Mouse (Mus musculus) olfactory bulb, adult 2 months (tissue): ENCODE data around the gene Ipo11. TPM values are rescaled to one million over a fixed set of nuclear protein-coding genes. Genes with fewer than 3 reads are reported as not detected.

Experiments used
- H3K27ac ChIP-seq: fragments of 200-500 bp; 2 replicates; pipeline ENCODE4 v1.5.1; 2012; ENCODE audit warnings: low read depth, low read length; ENCODE audit not compliant: insufficient read depth
- H3K4me1 ChIP-seq: fragments of 200-500 bp; 2 replicates; pipeline ENCODE4 v1.6.1; 2012; ENCODE audit warnings: low read length; ENCODE audit not compliant: control insufficient read depth, insufficient read depth
- H3K4me3 ChIP-seq: fragments of 200-500 bp; 2 replicates; pipeline ENCODE4 v1.5.1; 2012; ENCODE audit warnings: mild to moderate bottlenecking, low read depth, low read length, moderate library complexity; ENCODE audit not compliant: insufficient read depth
- CTCF ChIP-seq: fragments of 200-500 bp; IDR thresholded peaks from 2 replicates; pipeline ENCODE4 v1.5.1; 2012; ENCODE audit warnings: low read depth, mild to moderate bottlenecking, low read length, moderate library complexity; ENCODE audit not compliant: insufficient read depth
- POLR2A ChIP-seq: fragments of 200-500 bp; IDR thresholded peaks from 2 replicates; pipeline ENCODE4 v1.6.1; 2012; ENCODE audit warnings: mild to moderate bottlenecking, low read depth, low read length, moderate library complexity; ENCODE audit not compliant: insufficient read depth
- WGBS: fragments of 180-500 bp; shearing (Covaris S2); methylation state at CpG from one replicate; pipeline ENCODE4 v1.1.7; 2018; 5-methylcytosine and 5-hydroxymethylcytosine counted together
- polyA plus RNA-seq: library from polyadenylated mRNA; stranded (reverse); fragments of >200 nt; gene quantifications from 2 replicates; pipeline ENCODE4 v1.2.4, GENCODE M21; 2012; ENCODE audit warnings: low replicate concordance; ENCODE audit not compliant: missing spikeins, insufficient read depth, insufficient read length

The Ipo11 gene
- polyA plus RNA-seq, 1 experiment, result not detected

DNA sequence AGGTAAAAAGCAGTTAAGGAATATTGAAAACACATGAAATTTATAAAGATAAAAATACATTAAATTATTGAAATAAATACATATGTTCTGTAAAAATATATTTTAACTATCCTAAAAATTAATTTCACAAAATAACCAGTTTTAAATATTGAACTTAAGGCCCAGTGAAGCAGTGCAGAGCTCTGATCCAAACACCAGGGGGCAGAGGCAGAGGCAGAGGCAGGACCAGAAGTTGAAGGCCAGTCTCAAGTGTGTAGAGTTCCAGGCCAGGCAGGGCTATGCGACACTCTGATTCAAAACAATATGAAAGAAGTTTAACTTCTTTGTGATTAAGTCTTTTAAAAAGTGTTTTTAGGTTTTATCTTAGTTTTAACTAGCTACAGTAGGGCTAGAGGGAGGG, 60.5 kb downstream of the Ipo11 start:
- no peak overlapping the region for H3K4me3 ChIP-seq
- no peaks in the 10 kb centered on the region for H3K4me1 ChIP-seq
- TF ChIP-seq CTCF, result no peak
- no peak for TF ChIP-seq POLR2A
- no peak overlapping the region for H3K27ac ChIP-seq
- 80% methylated on average over 1 of the region's 1 CpGs for WGBS

DNA sequence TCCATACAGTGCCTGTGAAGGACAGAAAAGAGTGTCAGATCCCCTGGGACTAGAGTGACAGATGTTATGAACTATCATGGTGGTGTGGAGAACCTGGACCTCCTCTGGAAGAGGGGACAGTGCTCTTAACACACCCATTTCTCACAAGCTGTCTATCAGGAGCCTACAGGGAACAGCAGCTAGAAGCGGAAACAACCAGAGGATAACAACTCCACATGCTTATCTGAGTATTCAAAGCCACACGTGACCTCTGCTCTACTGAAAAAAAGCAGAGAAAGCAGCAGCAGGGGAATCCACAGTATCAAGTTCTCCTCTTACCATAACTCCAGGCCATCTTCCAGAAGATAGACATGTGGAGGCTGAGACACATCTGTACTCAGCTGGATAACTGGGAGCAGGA, 71.2 kb downstream of the Ipo11 start:
- no peak overlapping the region for H3K27ac ChIP-seq
- H3K4me1 ChIP-seq, result no peaks in the 10 kb centered on the region
- TF ChIP-seq CTCF (no peak), POLR2A (no peak)
- WGBS, result 96% methylated on average over 2 of the region's 2 CpGs
- no peak overlapping the region for H3K4me3 ChIP-seq

DNA sequence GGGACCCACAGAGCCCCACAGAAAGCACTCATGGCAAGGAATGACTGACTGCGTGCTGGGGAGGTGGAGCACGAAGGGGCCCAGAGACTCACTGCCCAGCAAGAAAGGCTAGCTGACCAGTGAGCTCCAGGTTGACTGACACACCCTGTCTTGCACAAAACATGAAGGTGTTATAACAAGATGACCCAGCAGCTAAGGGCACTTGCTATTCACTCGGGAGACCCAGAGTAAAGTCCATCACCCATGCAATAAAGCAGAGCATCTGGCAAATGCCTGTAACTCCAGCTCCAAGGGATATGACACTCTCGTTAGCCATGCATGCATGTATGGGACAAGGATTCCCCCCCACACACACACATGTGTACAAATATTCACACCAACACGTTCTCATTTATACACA, 78.0 kb downstream of the Ipo11 start:
- Histone ChIP-seq H3K4me1 (no peaks in the 10 kb centered on the region), H3K4me3 (no peak overlapping the region), H3K27ac (no peak overlapping the region)
- WGBS, result 95% methylated on average over 5 of the region's 5 CpGs
- TF ChIP-seq POLR2A (no peak), CTCF (no peak)

DNA sequence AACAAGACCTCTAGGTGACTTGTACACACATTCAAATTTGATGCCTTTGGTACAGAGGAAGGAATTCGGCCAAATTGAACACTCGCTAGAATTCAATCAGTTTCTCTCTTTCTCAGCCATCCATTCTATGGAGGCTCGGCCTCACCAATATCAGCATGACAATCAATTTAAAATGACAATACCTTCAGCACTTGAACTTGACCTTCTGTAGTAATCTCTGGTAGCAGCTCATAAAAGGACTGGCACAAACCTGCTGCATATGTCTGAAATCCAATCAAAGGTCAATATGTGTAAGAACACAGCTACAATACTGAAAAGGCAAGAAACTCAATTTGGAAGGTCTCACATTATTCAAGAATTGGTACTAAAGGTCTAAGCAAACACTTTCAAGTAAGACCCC, 80.2 kb downstream of the Ipo11 start:
- Histone ChIP-seq H3K4me1 (no peaks in the 10 kb centered on the region), H3K4me3 (no peak overlapping the region), H3K27ac (no peak overlapping the region)
- WGBS, result 90% methylated on average over 3 of the region's 3 CpGs
- TF ChIP-seq POLR2A, result no peak
- no peak for TF ChIP-seq CTCF

DNA sequence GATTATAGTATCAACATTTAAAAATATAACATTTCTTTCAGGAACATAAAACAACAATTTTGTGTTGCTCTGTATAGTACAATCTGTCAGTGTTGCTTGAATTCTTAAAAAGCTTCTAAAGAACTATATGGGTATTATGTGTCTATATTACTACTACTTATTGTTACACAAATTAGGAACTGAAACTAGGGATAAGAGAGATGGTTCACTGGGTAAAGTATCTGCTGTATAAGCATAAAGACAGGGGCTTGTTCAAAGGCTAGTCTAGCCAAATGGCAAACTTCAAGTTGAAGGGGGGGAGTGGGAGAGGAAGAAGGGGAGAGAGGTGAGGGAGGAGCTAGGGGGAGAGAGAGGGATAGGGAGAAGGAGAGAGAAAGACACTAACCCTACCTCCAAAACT, 89.2 kb downstream of the Ipo11 start:
- Histone ChIP-seq H3K4me1 (no peaks in the 10 kb centered on the region), H3K4me3 (no peak overlapping the region), H3K27ac (no peak overlapping the region)
- no peak for TF ChIP-seq POLR2A
- TF ChIP-seq CTCF, result no peak

DNA sequence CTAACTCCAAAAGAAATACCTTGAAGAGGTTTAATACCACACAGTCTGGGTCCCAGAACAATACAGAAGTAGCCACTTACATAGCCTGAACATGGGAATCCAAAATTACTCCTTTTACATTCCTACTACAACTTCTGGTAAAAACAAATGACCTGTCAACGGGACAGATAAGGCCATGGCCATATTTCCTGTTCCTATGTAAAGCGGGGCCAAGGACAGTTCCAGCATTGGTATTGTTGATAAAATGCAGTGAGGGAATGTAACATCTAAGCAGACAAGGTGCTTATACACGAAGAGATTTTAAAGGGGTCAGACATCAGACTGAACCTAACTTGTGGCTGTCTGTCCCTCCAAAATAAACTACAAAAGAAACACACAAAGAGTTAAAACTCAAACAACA, 91.8 kb downstream of the Ipo11 start:
- Histone ChIP-seq H3K4me1 (no peaks in the 10 kb centered on the region), H3K27ac (no peak overlapping the region), H3K4me3 (no peak overlapping the region)
- no peak for TF ChIP-seq CTCF
- TF ChIP-seq POLR2A, result no peak
- WGBS, result 88% methylated on average over 3 of the region's 3 CpGs

DNA sequence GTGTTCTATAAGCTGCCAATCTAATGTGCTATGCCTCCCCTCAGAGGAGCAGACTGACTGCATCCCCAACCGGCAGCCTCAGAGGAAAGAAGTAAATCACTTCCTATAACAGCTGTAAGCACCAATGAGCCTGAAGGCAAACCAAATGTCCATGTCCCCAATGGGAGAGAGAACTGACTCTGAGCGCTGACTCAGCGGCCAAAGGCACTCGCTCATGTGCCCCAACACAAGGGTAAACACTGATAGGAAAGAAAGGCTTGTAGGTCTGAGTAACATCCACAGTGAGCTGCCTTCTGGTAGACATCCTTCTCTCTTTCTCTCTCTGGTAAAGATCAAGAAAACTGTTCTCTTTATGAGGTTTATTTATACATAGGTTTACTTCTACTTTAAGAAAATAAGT, 94.2 kb downstream of the Ipo11 start:
- H3K4me1 ChIP-seq, result no peaks in the 10 kb centered on the region
- WGBS, result 92% methylated on average over 4 of the region's 4 CpGs
- no peak overlapping the region for H3K4me3 ChIP-seq
- no peak overlapping the region for H3K27ac ChIP-seq
- TF ChIP-seq POLR2A (no peak), CTCF (no peak)

DNA sequence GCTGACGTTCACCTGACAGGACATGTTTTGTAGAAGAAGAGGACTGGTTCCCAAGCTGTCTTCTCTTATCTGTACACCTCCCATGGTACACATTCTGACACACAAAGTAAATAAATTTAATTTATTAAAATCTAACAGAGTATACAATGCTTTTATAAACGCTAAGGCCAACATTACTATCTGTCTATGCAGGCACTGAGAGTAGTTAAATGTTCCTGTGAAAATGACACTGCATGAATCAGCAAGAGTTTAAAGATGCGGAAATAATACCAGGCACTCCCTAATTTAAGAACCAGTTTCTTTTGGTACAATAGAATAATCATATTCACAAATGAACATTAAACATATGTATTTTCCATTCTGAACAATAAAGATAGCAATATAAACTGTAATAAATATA, 98.0 kb downstream of the Ipo11 start:
- H3K4me1 ChIP-seq, result no peaks in the 10 kb centered on the region
- no peak overlapping the region for H3K27ac ChIP-seq
- WGBS, result 81% methylated on average over 3 of the region's 3 CpGs
- no peak for TF ChIP-seq POLR2A
- no peak overlapping the region for H3K4me3 ChIP-seq

DNA sequence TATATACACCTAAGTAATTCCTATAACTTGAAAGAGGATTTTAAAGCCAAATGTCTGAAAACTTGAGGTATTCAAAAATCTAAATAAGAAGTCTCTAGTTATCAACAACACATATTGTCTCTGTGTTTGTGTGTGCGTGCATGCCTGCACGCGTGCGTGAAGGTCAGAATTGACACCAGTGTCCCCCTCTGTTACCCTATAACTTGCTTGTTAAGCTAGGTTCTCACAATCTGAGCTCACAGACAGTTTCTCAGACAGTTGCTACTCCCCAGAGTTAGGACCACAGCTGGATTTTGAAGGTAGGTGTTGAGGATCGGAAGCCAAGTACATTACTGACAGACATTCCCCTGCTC, 100.3 kb downstream of the Ipo11 start:
- WGBS, result 90% methylated on average over 5 of the region's 5 CpGs
- Histone ChIP-seq H3K27ac (no peak overlapping the region), H3K4me3 (no peak overlapping the region), H3K4me1 (no peaks in the 10 kb centered on the region)
- TF ChIP-seq POLR2A (no peak), CTCF (no peak)

DNA sequence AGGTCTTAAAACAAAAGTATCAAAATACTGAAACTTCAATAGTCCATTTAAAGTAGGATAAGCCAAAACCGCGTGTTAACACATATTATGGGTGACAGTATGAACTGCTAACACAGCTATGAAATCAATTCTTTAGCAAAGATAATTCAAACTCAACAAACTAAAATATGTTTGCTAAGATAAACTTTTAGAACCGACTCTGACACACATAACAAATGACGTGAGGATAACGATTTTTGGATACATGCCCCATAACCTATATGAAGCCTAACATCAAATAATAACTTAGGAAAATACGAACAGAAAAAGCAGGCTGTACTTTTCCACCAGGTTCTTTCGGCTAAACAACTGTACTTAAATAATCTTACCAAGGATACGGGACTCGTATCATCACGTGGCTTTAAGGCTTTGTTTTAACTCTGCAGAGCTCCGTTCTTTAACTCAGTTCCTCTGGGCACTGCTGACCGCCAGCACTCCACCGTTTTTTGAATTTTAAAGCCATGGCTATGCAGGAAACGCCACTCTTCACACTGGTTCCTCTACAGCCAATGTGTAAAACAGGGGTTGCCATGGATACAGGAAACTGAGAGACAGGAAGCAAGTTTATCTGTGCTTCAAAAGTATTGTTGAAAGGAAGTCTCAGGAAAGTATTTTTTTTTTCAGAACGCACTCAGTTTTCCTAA, 100.8 kb downstream of the Ipo11 start:
- TF ChIP-seq POLR2A, result no peak
- no peak for TF ChIP-seq CTCF
- H3K27ac ChIP-seq, result no peak overlapping the region
- H3K4me1 ChIP-seq, result no peaks in the 10 kb centered on the region
- no peak overlapping the region for H3K4me3 ChIP-seq
- 70% methylated on average over 15 of the region's 15 CpGs for WGBS
